Comparison of ENCODE assay signal across 9 mouse cellular contexts in the genomic region with DNA sequence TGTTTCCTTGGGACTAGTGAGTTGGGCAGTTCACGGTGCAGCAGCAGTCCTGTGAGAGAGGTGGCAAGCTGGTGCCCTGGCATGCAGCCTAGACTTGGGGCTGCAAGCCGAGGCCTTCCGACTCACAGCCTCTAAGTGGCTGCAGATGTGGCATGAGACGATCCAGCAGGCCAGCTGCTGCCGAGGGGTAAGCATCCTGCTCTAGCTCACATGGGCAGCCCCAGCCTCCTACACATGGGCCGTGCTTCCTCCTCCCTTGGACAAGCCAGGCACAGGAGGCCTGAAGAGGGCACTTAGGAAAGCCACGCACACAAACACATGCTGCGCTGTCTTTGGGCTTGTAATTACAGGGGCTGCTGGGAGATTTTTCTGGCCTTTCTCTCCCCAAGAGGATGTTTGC. TPM values are rescaled to one million over a fixed set of nuclear protein-coding genes. Genes with fewer than 3 reads are reported as not detected.
DNase-seq lines count a peak whose midpoint lies in the region; ATAC-seq lines count a peak whose summit lies in the region.
"Had no signal": no experiment of that assay in that cellular context is flagged by ENCODE, and none has a peak within 500 bp of the region (broad histone marks: within the 10 kb centered on the region; RNA-seq: fewer than 3 reads in every experiment).

No protein-coding gene starts in this region.

- H3K9ac ChIP-seq in midbrain, embryonic 11.5 days (ENCODE audit: low read length): no peak overlapping the region
- H3K9ac ChIP-seq in hindbrain, embryonic 13.5 days: no peak overlapping the region

- peak overlapping the region; percentile 19; the same call in 1 of the 2 replicates for H3K27ac ChIP-seq in midbrain, embryonic 10.5 days (replicated peaks)
- no peak overlapping the region for H3K27ac ChIP-seq in midbrain, embryonic 11.5 days (ENCODE audit: low read depth, low read length)
- H3K27ac ChIP-seq in hindbrain, embryonic 13.5 days: peak overlapping the region; percentile 66
- H3K27ac ChIP-seq: kidney, postnatal 0 days had no signal

- peaks cover 15% of the 10 kb centered on the region for H3K4me1 ChIP-seq in midbrain, embryonic 10.5 days
- no peaks in the 10 kb centered on the region for H3K4me1 ChIP-seq in midbrain, embryonic 11.5 days (ENCODE audit: control insufficient read depth, insufficient read depth, low read length)
- H3K4me1 ChIP-seq in hindbrain, embryonic 13.5 days (replicated peaks): peaks cover 9% of the 10 kb centered on the region

- H3K9me3 ChIP-seq in midbrain, embryonic 10.5 days (replicated peaks): no peaks in the 10 kb centered on the region
- no peaks in the 10 kb centered on the region for H3K9me3 ChIP-seq in midbrain, embryonic 11.5 days (ENCODE audit: control insufficient read depth, low read length)
- no peaks in the 10 kb centered on the region for H3K9me3 ChIP-seq in hindbrain, embryonic 13.5 days

- no peak overlapping the region for H3K4me3 ChIP-seq in midbrain, embryonic 10.5 days
- H3K4me3 ChIP-seq in midbrain, embryonic 11.5 days (ENCODE audit: low read depth, low read length): no peak overlapping the region
- H3K4me3 ChIP-seq in hindbrain, embryonic 13.5 days: no peak overlapping the region

- 65% methylated on average over 8 of the region's 8 CpGs for whole genome bisulfite sequencing in midbrain, embryonic 10.5 days
- WGBS in midbrain, embryonic 11.5 days: 73% methylated on average over 8 of the region's 8 CpGs
- WGBS in hindbrain, embryonic 13.5 days: 47% methylated on average over 8 of the region's 8 CpGs

- H3K27me3 ChIP-seq in midbrain, embryonic 10.5 days (ENCODE audit: low read depth, poor library complexity, severe bottlenecking): no peaks in the 10 kb centered on the region
- H3K27me3 ChIP-seq in midbrain, embryonic 11.5 days (ENCODE audit: control insufficient read depth, insufficient read depth, low read length): no peaks in the 10 kb centered on the region
- H3K27me3 ChIP-seq in hindbrain, embryonic 13.5 days: no peaks in the 10 kb centered on the region

- peak; percentile 16 for DNase-seq in adrenal gland, postnatal 10 days
- no peak for DNase-seq in adrenal gland, adult (ENCODE audit: inconsistent age in 2 of 2, low spot score in 1 of 2)
- no peak for DNase-seq in midbrain, embryonic 10.5 days (ENCODE audit: low spot score)
- no peak for DNase-seq in midbrain, embryonic 11.5 days (ENCODE audit: low spot score, missing footprints)
- peak; percentile 75 for DNase-seq in retina, postnatal 1 day
- DNase-seq in thymus, postnatal 36 days: no peak
- DNase-seq in yolk sac, embryonic 10.5 days (ENCODE audit: low spot score): no peak

- no peak for ATAC-seq in midbrain, embryonic 11.5 days (ENCODE audit: low FRiP score)
- ATAC-seq in hindbrain, embryonic 13.5 days (ENCODE audit: low FRiP score): peak; percentile 65; the same call in 1 of the 2 replicates

- no peaks in the 10 kb centered on the region for H3K36me3 ChIP-seq in midbrain, embryonic 10.5 days
- no peaks in the 10 kb centered on the region for H3K36me3 ChIP-seq in midbrain, embryonic 11.5 days (ENCODE audit: control insufficient read depth, insufficient read depth, low read length)
- H3K36me3 ChIP-seq in hindbrain, embryonic 13.5 days: no peaks in the 10 kb centered on the region

- no peak overlapping the region for H3K4me2 ChIP-seq in midbrain, embryonic 11.5 days
- no peak overlapping the region for H3K4me2 ChIP-seq in hindbrain, embryonic 13.5 days

RNA-seq across cellular contexts. Expression of gene Crabp1, which starts 23.2 kb away (rescaled TPM):
- 1 to 10 TPM; 3.9 to 5.9 TPM for total RNA-seq in adrenal gland, postnatal 10 days (2021)
- 1,146 and 1,287 TPM in 2 replicates for polyA plus RNA-seq in midbrain, embryonic 10.5 days (2016; fragmentation: Nextera tagmentation; extraction: Ambion mirVana)
- 1,135 and 1,165 TPM in 2 replicates for polyA plus RNA-seq in midbrain, embryonic 11.5 days (2014; fragmentation: Nextera tagmentation; extraction: Ambion mirVana)
- polyA plus RNA-seq in hindbrain, embryonic 13.5 days (2015; fragmentation: Nextera tagmentation; extraction: Ambion mirVana): 368 and 389 TPM in 2 replicates

RNA-seq across cellular contexts. Expression of gene Wdr61, which starts 53.4 kb away (rescaled TPM):
- 10 to 100 TPM; 74.9 to 78.8 TPM for total RNA-seq in adrenal gland, postnatal 10 days (2021)
- 168 and 188 TPM in 2 replicates for polyA plus RNA-seq in midbrain, embryonic 10.5 days (2016; fragmentation: Nextera tagmentation; extraction: Ambion mirVana)
- 179 and 181 TPM in 2 replicates for polyA plus RNA-seq in midbrain, embryonic 11.5 days (2014; fragmentation: Nextera tagmentation; extraction: Ambion mirVana)
- polyA plus RNA-seq in hindbrain, embryonic 13.5 days (2015; fragmentation: Nextera tagmentation; extraction: Ambion mirVana): 110 and 112 TPM in 2 replicates

Comparison
In these comparisons a context has a peak if more than half of its experiments do, and no peak if none do; other contexts are left out.
1. DNase-seq: peak in adrenal gland, postnatal 10 days (single experiment) and retina, postnatal 1 day (single experiment); none in adrenal gland, adult (0 of 2), midbrain, embryonic 10.5 days (single experiment), midbrain, embryonic 11.5 days (single experiment), thymus, postnatal 36 days (0 of 2) and yolk sac, embryonic 10.5 days (single experiment).